Comparison of ENCODE assay signal across 11 mouse cellular contexts in genomic region chr16:35596241-35596640, GRCm38 (mm10). TPM values are rescaled to one million over a fixed set of nuclear protein-coding genes. Genes with fewer than 3 reads are reported as not detected.
A peak's percentile ranks its signal among the peaks of the same experiment; 100 is the strongest.
DNase-seq lines count a peak whose midpoint lies in the region; ATAC-seq and TF ChIP-seq lines count a peak whose summit lies in the region.
"Had no signal": no experiment of that assay in that cellular context is flagged by ENCODE, and none has a peak within 500 bp of the region (broad histone marks: within the 10 kb centered on the region; RNA-seq: fewer than 3 reads in every experiment).

No protein-coding gene starts in this region.

- no peak for ATAC-seq in forebrain, embryonic 13.5 days
- ATAC-seq in activated CD4-positive, CD25-positive, alpha-beta regulatory T cell, adult 4 months, result no peak
- ATAC-seq in megakaryocyte-erythroid progenitor cell, adult 5-6 weeks (replicated peaks; ENCODE audit: low FRiP score, low TSS enrichment, poor library complexity, severe bottlenecking), result no peak

- H3K4me3 ChIP-seq in E14TG2a.4 (replicated peaks; ENCODE audit: low read length), result peak overlapping the region; percentile 13
- no peak overlapping the region for H3K4me3 ChIP-seq in forebrain, embryonic 13.5 days
- H3K4me3 ChIP-seq in midbrain, embryonic 10.5 days, result no peak overlapping the region

- H3K27ac ChIP-seq in forebrain, embryonic 13.5 days, result peak overlapping the region; percentile 96
- peak overlapping the region; percentile 78 for H3K27ac ChIP-seq in midbrain, embryonic 10.5 days (replicated peaks)
- H3K27ac ChIP-seq: macrophage had no signal

- no peaks in the 10 kb centered on the region for H3K9me3 ChIP-seq in E14TG2a.4 (ENCODE audit: low read length)
- H3K9me3 ChIP-seq in forebrain, embryonic 13.5 days (replicated peaks), result no peaks in the 10 kb centered on the region
- peaks cover 6% of the 10 kb centered on the region; the same call in 1 of the 2 replicates for H3K9me3 ChIP-seq in midbrain, embryonic 10.5 days (replicated peaks)

- TF ChIP-seq CTCF in E14TG2a.4 (conservative IDR thresholded peaks at IDR 0.05; ENCODE audit: low read length), result peak; percentile 24

- DNase-seq in ES-CJ7 (ENCODE audit: low read depth, low spot score), result peak; percentile 66
- DNase-seq in midbrain, embryonic 10.5 days (ENCODE audit: low spot score), result no peak
- no peak for DNase-seq in embryo, embryonic 10 days (ENCODE audit: low spot score)
- DNase-seq in cerebellum, adult 18-20 months, result no peak
- DNase-seq: adrenal gland, postnatal 36 days; gastrocnemius, postnatal 14 days had no signal

- H3K36me3 ChIP-seq in E14TG2a.4 (ENCODE audit: insufficient read depth, low read length), result no peaks in the 10 kb centered on the region; the same call in 1 of the 2 replicates
- H3K36me3 ChIP-seq in forebrain, embryonic 13.5 days (ENCODE audit: poor library complexity, severe bottlenecking), result peaks cover 15% of the 10 kb centered on the region; the same call in 1 of the 2 replicates
- H3K36me3 ChIP-seq in midbrain, embryonic 10.5 days, result peaks cover 69% of the 10 kb centered on the region

- peaks cover 21% of the 10 kb centered on the region for H3K27me3 ChIP-seq in E14TG2a.4 (ENCODE audit: insufficient read depth, low read length)
- H3K27me3 ChIP-seq in forebrain, embryonic 13.5 days, result no peaks in the 10 kb centered on the region
- no peaks in the 10 kb centered on the region for H3K27me3 ChIP-seq in midbrain, embryonic 10.5 days (ENCODE audit: low read depth, poor library complexity, severe bottlenecking)

- H3K4me1 ChIP-seq in E14TG2a.4 (replicated peaks; ENCODE audit: low read depth, low read length), result peaks cover 81% of the 10 kb centered on the region
- H3K4me1 ChIP-seq in forebrain, embryonic 13.5 days, result peaks cover 81% of the 10 kb centered on the region
- peaks cover 87% of the 10 kb centered on the region for H3K4me1 ChIP-seq in midbrain, embryonic 10.5 days

- peak overlapping the region; percentile 43 for H3K4me2 ChIP-seq in forebrain, embryonic 13.5 days

- 50% methylated on average over 6 of the region's 6 CpGs for WGBS in forebrain, embryonic 13.5 days
- WGBS in midbrain, embryonic 10.5 days, result 54% methylated on average over 6 of the region's 6 CpGs

- no peak overlapping the region; the same call in 1 of the 2 replicates for H3K9ac ChIP-seq in forebrain, embryonic 13.5 days

RNA-seq across cellular contexts. Expression of gene Sema5b, which starts 55.3 kb away (rescaled TPM):
- 40.8 and 41.7 TPM in 2 replicates for polyA plus RNA-seq in forebrain, embryonic 13.5 days (2015; fragmentation: Nextera tagmentation; extraction: Ambion mirVana)
- polyA plus RNA-seq in midbrain, embryonic 10.5 days (2016; fragmentation: Nextera tagmentation; extraction: Ambion mirVana), result 59.1 and 72.3 TPM in 2 replicates
- polyA plus RNA-seq in activated CD4-positive, CD25-positive, alpha-beta regulatory T cell, adult 4 months (2017; shearing (Covaris generic)), result not detected
- not detected in 2 replicates for total RNA-seq in megakaryocyte-erythroid progenitor cell, adult 5-6 weeks (2014; fragmentation: Nextera tagmentation)
- total RNA-seq in megakaryocyte-erythroid progenitor cell, adult 5-6 weeks (2017), result not detected in 2 replicates
- polyA plus RNA-seq: macrophage had no signal

Comparison
In these comparisons a context has a peak if more than half of its experiments do, and no peak if none do; other contexts are left out.
1. RNA of gene Sema5b, which starts 55.3 kb away (polyA plus RNA-seq): 59.1 to 72.3 TPM in midbrain, embryonic 10.5 days and 40.8 to 41.7 TPM in forebrain, embryonic 13.5 days; not detected in activated CD4-positive, CD25-positive, alpha-beta regulatory T cell, adult 4 months; every median in the first group is over 10 times any median in the second.